Mouse (Mus musculus) bone marrow macrophage, adult 2 months (primary cell): Measurements from ENCODE around the gene Hpd.

Source experiments
- CTCF ChIP-seq: IDR thresholded peaks from 2 replicates; pipeline ENCODE4 v1.5.1; 2012; ENCODE audit warnings: low read depth, mild to moderate bottlenecking, low read length, moderate library complexity
- POLR2A ChIP-seq: IDR thresholded peaks from 2 replicates; pipeline ENCODE4 v1.6.1; 2012; ENCODE audit warnings: mild to moderate bottlenecking, low read depth, low read length, borderline replicate concordance

DNA sequence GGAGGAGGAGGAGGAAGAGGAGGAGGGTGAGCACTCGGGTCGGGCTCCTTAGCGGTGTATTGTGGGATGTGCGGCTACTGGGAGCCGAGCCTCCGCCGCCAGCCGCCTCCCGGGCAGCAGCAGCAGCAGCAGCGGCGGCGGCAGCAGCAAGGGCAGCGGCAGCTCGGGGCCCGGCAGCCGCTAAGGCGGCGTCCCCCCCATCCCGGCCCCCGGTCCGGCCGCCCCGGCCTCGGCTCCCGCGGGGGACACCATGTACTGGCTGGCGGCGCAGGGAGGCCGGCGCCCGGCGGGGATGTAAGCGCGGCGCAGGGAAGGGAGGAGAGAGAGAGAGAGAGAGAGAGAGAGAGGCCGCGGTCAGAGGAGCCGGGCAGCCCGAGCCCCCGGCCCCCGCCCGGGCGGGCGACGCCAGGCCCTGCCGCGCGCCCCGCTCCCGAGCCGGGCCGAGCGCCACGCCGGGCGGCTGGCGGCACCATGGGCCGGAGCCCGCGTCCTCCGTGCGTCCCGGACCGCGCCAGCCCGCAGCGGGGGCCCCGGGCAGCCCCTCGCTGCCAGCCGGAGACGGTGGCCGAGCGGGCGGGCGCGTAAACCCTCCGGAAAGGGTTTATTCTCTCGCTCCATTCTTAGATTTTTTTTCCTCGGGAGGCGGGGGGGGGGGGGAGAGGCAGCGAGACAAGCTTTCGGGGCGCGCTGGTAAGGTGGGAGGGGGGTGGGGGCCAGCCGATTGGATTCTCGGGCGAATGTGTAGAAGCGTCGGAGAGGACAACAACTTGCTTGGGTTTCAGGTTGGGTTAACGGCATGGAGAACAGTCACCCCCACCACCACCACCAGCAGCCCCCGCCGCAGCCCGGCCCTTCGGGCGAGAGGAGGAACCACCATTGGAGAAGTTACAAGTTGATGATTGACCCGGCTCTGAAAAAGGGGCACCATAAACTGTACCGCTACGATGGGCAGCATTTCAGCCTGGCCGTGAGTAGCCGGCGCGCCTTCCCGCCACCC lies 40.1 kb downstream of the Hpd start, which contains the start of gene Setd1b:
- no peak for TF ChIP-seq CTCF
- TF ChIP-seq POLR2A = no peak
